Mouse (Mus musculus) C2C12 (cell line): Measurements from ENCODE around the gene Slc9a3r2.

Experiments used
- CTCF ChIP-seq: IDR thresholded peaks from one replicate; pipeline ENCODE4 v1.5.1; 2011; ENCODE audit not compliant: control insufficient read depth, insufficient read depth, insufficient read length
- MAX ChIP-seq: IDR thresholded peaks from one replicate; pipeline ENCODE4 v1.6.1; 2011; ENCODE audit warnings: mild to moderate bottlenecking, control low read depth
- MYOD1 ChIP-seq: IDR thresholded peaks from one replicate; pipeline ENCODE4 v1.6.1; 2011; ENCODE audit warnings: low read depth; ENCODE audit not compliant: control insufficient read depth, insufficient read length
- MYOG ChIP-seq: IDR thresholded peaks from one replicate; pipeline ENCODE4 v1.6.1; 2011; ENCODE audit not compliant: control insufficient read depth, insufficient read length; ENCODE audit errors: extremely low read depth
- USF1 ChIP-seq: IDR thresholded peaks from one replicate; pipeline ENCODE4 v1.6.1; 2011; ENCODE audit warnings: low read depth, mild to moderate bottlenecking, control low read depth, moderate library complexity

DNA sequence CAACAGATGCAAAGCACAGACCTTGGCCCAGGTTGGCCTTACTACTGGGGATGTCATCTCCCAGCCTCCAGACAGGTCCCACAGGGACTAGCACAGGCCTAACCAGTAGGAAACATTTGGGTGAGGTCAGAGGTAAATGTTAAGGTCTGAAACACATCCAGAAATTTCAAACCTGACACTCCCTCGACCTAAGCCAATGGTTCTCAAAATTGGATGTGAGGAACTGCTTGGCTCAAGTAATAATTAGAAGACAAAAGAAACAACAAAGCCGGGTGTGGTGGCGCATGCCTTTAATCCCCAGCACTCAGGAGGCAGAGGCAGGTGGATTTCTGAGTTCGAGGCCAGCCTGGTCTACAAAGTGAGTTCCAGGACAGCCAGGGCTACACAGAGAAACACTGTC is 3.7 kb downstream of the Slc9a3r2 start:
- TF ChIP-seq CTCF (no peak), MAX (no peak), USF1 (no peak), MYOG (no peak), MYOD1 (no peak)
